Mouse (Mus musculus) forebrain, embryonic 14.5 days (tissue): Measurements from ENCODE around the gene Col1a1. TPM values are rescaled to one million over a fixed set of nuclear protein-coding genes. Genes with fewer than 3 reads are reported as not detected.

Source experiments
- ATAC-seq: fragments of 200-750 bp; cut with Nextera tagmentation; 2 replicates; pipeline ENCODE4 v1.8.0; 2017; ENCODE audit warnings: mild to moderate bottlenecking, moderate library complexity
- DNase-seq: peaks from one replicate; pipeline ENCODE4 v3.0.0-alpha.2; 2015; ENCODE audit warnings: low spot score
- H3K27ac ChIP-seq: fragments of 300-500 bp; sonication (generic); 2 replicates; pipeline ENCODE4 v1.5.1; 2014; ENCODE audit warnings: low read depth, mild to moderate bottlenecking, control low read depth, low read length, moderate library complexity
- H3K27me3 ChIP-seq: fragments of 300-500 bp; sonication (generic); replicated peaks from 2 replicates; pipeline ENCODE4 v1.6.1; 2014; ENCODE audit warnings: low read length, control low read depth, mixed read lengths; ENCODE audit not compliant: control insufficient read depth, insufficient read depth
- H3K36me3 ChIP-seq: fragments of 300-500 bp; sonication (generic); 2 replicates; pipeline ENCODE4 v1.6.1; 2014; ENCODE audit warnings: low read length, control low read depth; ENCODE audit not compliant: control insufficient read depth, insufficient read depth
- H3K4me1 ChIP-seq: fragments of 300-500 bp; sonication (generic); 2 replicates; pipeline ENCODE4 v1.6.1; 2014; ENCODE audit warnings: antibody characterized with exemption, low read length, control low read depth; ENCODE audit not compliant: control insufficient read depth, insufficient read depth
- H3K4me2 ChIP-seq: fragments of 300-500 bp; sonication (generic); 2 replicates; pipeline ENCODE4 v1.6.1; 2014; ENCODE audit warnings: mild to moderate bottlenecking, control low read depth, low read length
- H3K4me3 ChIP-seq: fragments of 300-500 bp; sonication (generic); 2 replicates; pipeline ENCODE4 v1.5.1; 2014; ENCODE audit warnings: low read depth, low read length, control low read depth
- H3K9ac ChIP-seq: fragments of 300-500 bp; sonication (generic); 2 replicates; pipeline ENCODE4 v1.6.1; 2014; ENCODE audit warnings: mild to moderate bottlenecking, low read length, control low read depth, moderate library complexity
- H3K9me3 ChIP-seq: fragments of 300-500 bp; sonication (generic); replicated peaks from 2 replicates; pipeline ENCODE4 v1.6.1; 2016; ENCODE audit warnings: low read length, control low read depth, mixed read lengths; ENCODE audit not compliant: control insufficient read depth
- WGBS: fragments of 180-500 bp; shearing (Covaris S2); extraction: QIAGEN DNeasy Blood & Tissue Kit; methylation state at CpG from one replicate; pipeline ENCODE4 v1.1.7; 2014; 5-methylcytosine and 5-hydroxymethylcytosine counted together
- polyA plus RNA-seq: library from polyadenylated mRNA; unstranded; fragments of >200 nt; fragmentation: Nextera tagmentation; extraction: Ambion mirVana; gene quantifications from 2 replicates; pipeline ENCODE4 v1.2.1, GENCODE M21; 2014

Col1a1 gene
- 20.6 and 41.7 TPM in 2 replicates for polyA plus RNA-seq

GRCm38 (mm10) chr11:94936045-94936444 is at the start of gene Col1a1:
Col1a1 (plus strand) TSS chr11:94936224.
- H3K4me1 ChIP-seq: peaks cover 8% of the 10 kb centered on the region

GRCm38 (mm10) chr11:94891155-94891554 is 44.9 kb upstream of the Col1a1 start:
- ATAC-seq (no peak), DNase-seq (no peak)
- H3K4me3 ChIP-seq: no peak overlapping the region
- no peak overlapping the region for H3K9ac ChIP-seq
- H3K4me1 ChIP-seq: no peaks in the 10 kb centered on the region
- WGBS: 85% methylated on average over 6 of the region's 6 CpGs
- H3K4me2 ChIP-seq: no peak overlapping the region
- H3K27ac ChIP-seq: no peak overlapping the region
- no peaks in the 10 kb centered on the region for H3K36me3 ChIP-seq
- H3K9me3 ChIP-seq: no peaks in the 10 kb centered on the region
- no peaks in the 10 kb centered on the region for H3K27me3 ChIP-seq

More at GRCm38 (mm10) chr11:94936045-94936444, at the start of gene Col1a1:
- ATAC-seq (no peak), DNase-seq (no peak)
- Histone ChIP-seq H3K27ac (no peak within 1 kb of the TSS), H3K4me2 (peak within 1 kb of the TSS; percentile 51), H3K36me3 (no peaks in the 10 kb centered on the region), H3K9ac (no peak within 1 kb of the TSS), H3K9me3 (no peaks in the 10 kb centered on the region), H3K27me3 (peaks cover 49% of the 10 kb centered on the region), H3K4me3 (peak within 1 kb of the TSS; percentile 23; the same call in 1 of the 2 replicates)
- 15% methylated on average over 19 of the region's 19 CpGs for WGBS

GRCm38 (mm10) chr11:94896753-94897376 is 39.2 kb upstream of the Col1a1 start:
- 75% methylated on average over 16 of the region's 16 CpGs for WGBS
- DNase-seq (peak; percentile 14), ATAC-seq (no peak)
- Histone ChIP-seq H3K4me2 (no peak overlapping the region), H3K4me1 (no peaks in the 10 kb centered on the region), H3K9me3 (no peaks in the 10 kb centered on the region), H3K36me3 (no peaks in the 10 kb centered on the region), H3K9ac (no peak overlapping the region), H3K4me3 (no peak overlapping the region), H3K27me3 (no peaks in the 10 kb centered on the region), H3K27ac (no peak overlapping the region)

GRCm38 (mm10) chr11:94901231-94901630 is 34.8 kb upstream of the Col1a1 start:
- no peak for ATAC-seq
- Histone ChIP-seq H3K36me3 (no peaks in the 10 kb centered on the region), H3K9me3 (no peaks in the 10 kb centered on the region), H3K4me2 (no peak overlapping the region), H3K4me3 (no peak overlapping the region), H3K27ac (no peak overlapping the region), H3K9ac (no peak overlapping the region), H3K27me3 (no peaks in the 10 kb centered on the region), H3K4me1 (no peaks in the 10 kb centered on the region)
- 75% methylated on average over 2 of the region's 2 CpGs for WGBS
- no peak for DNase-seq

GRCm38 (mm10) chr11:94904306-94904705 is 31.7 kb upstream of the Col1a1 start:
- Histone ChIP-seq H3K27me3 (no peaks in the 10 kb centered on the region), H3K27ac (no peak overlapping the region), H3K4me1 (no peaks in the 10 kb centered on the region), H3K4me3 (no peak overlapping the region), H3K9me3 (no peaks in the 10 kb centered on the region), H3K4me2 (no peak overlapping the region), H3K36me3 (no peaks in the 10 kb centered on the region), H3K9ac (no peak overlapping the region)
- ATAC-seq (no peak), DNase-seq (no peak)
- 95% methylated on average over 3 of the region's 3 CpGs for WGBS

GRCm38 (mm10) chr11:94910971-94911370 is 25.1 kb upstream of the Col1a1 start:
- Histone ChIP-seq H3K9ac (no peak overlapping the region), H3K27ac (no peak overlapping the region), H3K4me3 (no peak overlapping the region), H3K4me2 (no peak overlapping the region), H3K4me1 (peaks cover 5% of the 10 kb centered on the region), H3K27me3 (no peaks in the 10 kb centered on the region), H3K36me3 (no peaks in the 10 kb centered on the region), H3K9me3 (no peaks in the 10 kb centered on the region)
- 86% methylated on average over 5 of the region's 5 CpGs for WGBS
- DNase-seq (no peak), ATAC-seq (no peak)

GRCm38 (mm10) chr11:94912568-94912967 is 23.5 kb upstream of the Col1a1 start:
- Histone ChIP-seq H3K4me1 (peaks cover 7% of the 10 kb centered on the region), H3K9me3 (no peaks in the 10 kb centered on the region), H3K36me3 (no peaks in the 10 kb centered on the region), H3K27ac (no peak overlapping the region), H3K4me2 (no peak overlapping the region), H3K9ac (no peak overlapping the region), H3K4me3 (no peak overlapping the region), H3K27me3 (no peaks in the 10 kb centered on the region)
- no peak for ATAC-seq
- 69% methylated on average over 3 of the region's 3 CpGs for WGBS
- DNase-seq: no peak

GRCm38 (mm10) chr11:94913302-94914090 is 22.5 kb upstream of the Col1a1 start:
- no peak overlapping the region for H3K4me3 ChIP-seq
- ATAC-seq: no peak
- H3K27me3 ChIP-seq: no peaks in the 10 kb centered on the region
- no peaks in the 10 kb centered on the region for H3K9me3 ChIP-seq
- no peaks in the 10 kb centered on the region for H3K36me3 ChIP-seq
- WGBS: 53% methylated on average over 6 of the region's 6 CpGs
- no peak overlapping the region for H3K4me2 ChIP-seq
- DNase-seq: no peak
- H3K27ac ChIP-seq: no peak overlapping the region
- H3K4me1 ChIP-seq: peaks cover 7% of the 10 kb centered on the region
- H3K9ac ChIP-seq: no peak overlapping the region
